Mouse (Mus musculus) adrenal gland, postnatal 14 days (tissue): ENCODE results near the gene Cfap54. TPM values are rescaled to one million over a fixed set of nuclear protein-coding genes. Genes with fewer than 3 reads are reported as not detected.

ENCODE experiments used
- DNase-seq: peaks from one replicate; pipeline ENCODE4 v3.0.0; 2021; ENCODE audit warnings: mixed read lengths
- total RNA-seq: library from RNA; stranded (reverse); gene quantifications from 2 replicates; pipeline ENCODE4 v1.2.3, GENCODE M21; 2021

Cfap54 gene
- total RNA-seq, 1 experiment from 2014 or later: 8.3 TPM

- no peak for DNase-seq
Observed at GRCm38 (mm10) chr10:92754359-92754758, 327.1 kb downstream of the Cfap54 start.

GRCm38 (mm10) chr10:92730339-92730738 is 351.1 kb downstream of the Cfap54 start:
- no peak for DNase-seq

GRCm38 (mm10) chr10:92728723-92729122 is 352.7 kb downstream of the Cfap54 start:
- no peak for DNase-seq

Other genes starting within 250 kb of the Cfap54 start
- 31.4 and 33.2 TPM in 2 replicates for gene Cdk17, start 79.3 kb upstream of the Cfap54 start, total RNA-seq
- gene Elk3, start 229.5 kb upstream of the Cfap54 start, total RNA-seq: 50.4 and 58.0 TPM in 2 replicates